Mouse (Mus musculus) olfactory bulb, adult 2 months (tissue): ENCODE data around the gene Zfp936.
"Not testable (repeated sequence)": the region's sequence is repeated elsewhere in the genome, so short reads cannot be mapped to it uniquely, and the experiment has no call there.

Experiments
- CTCF ChIP-seq: fragments of 200-500 bp; IDR thresholded peaks from 2 replicates; pipeline ENCODE4 v1.5.1; 2012; ENCODE audit warnings: low read depth, mild to moderate bottlenecking, low read length, moderate library complexity; ENCODE audit not compliant: insufficient read depth
- POLR2A ChIP-seq: fragments of 200-500 bp; IDR thresholded peaks from 2 replicates; pipeline ENCODE4 v1.6.1; 2012; ENCODE audit warnings: mild to moderate bottlenecking, low read depth, low read length, moderate library complexity; ENCODE audit not compliant: insufficient read depth

- TF ChIP-seq CTCF, POLR2A: not testable (repeated sequence)
Observed at GRCm38 (mm10) chr7:43128691-43129090, 14.7 kb downstream of the Zfp936 start.
